Mouse (Mus musculus): Measurements from ENCODE around the gene Mfsd11. TPM values are rescaled to one million over a fixed set of nuclear protein-coding genes. Genes with fewer than 3 reads are reported as not detected.

The Mfsd11 gene
- polyA plus RNA-seq, 1 experiment from 2014 or later, result 10.1 TPM

DNA sequence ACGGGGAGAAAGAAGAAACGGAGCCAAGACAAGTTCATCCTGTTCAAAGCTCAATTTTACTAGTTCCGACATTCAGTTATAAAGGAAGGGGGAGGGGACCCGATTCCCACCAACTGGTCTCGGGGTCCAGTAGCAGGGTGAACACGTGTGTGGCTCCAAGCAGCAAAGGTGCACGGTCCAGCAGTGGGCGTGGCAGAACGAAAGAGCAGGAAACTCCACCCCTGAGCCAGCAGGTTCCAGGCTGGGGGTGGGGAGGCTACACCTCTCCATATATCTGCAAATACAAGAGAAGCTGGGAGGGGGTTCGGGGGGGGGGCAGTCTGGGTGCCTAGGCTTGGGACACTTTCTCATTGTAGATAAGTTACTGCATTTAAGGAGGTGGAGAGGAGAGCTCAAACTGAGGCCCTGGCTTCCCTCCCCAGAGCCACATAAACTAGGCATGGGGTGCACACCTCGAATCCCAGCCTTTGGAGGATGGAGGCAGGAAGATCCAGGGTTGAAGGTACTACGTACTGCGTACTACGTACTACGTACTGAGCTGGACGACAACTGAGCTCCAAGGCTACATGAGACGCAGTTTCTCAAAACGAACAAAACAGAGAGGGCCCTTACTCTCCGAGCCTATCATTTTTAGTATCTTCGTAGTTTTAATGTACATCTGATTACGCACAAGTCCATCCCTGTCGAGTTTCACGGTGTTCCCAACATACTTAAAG is 53.7 kb downstream of the Mfsd11 start:
- no peak overlapping the region for H3K9ac ChIP-seq (ENCODE audit: low read depth, low read length)

GRCm38 (mm10) chr11:116913573-116913972 is 61.3 kb downstream of the Mfsd11 start:
- H3K4me1 ChIP-seq (ENCODE audit: control insufficient read depth, low read depth, low read length), result no peaks in the 10 kb centered on the region
- H3K4me3 ChIP-seq (ENCODE audit: low read depth, low read length), result no peak overlapping the region
- no peak overlapping the region for H3K9ac ChIP-seq (ENCODE audit: low read depth, low read length)
- ATAC-seq (ENCODE audit: low read depth), result no peak
- H3K9me3 ChIP-seq (replicated peaks; ENCODE audit: control insufficient read depth, low read length), result no peaks in the 10 kb centered on the region
- H3K27me3 ChIP-seq (ENCODE audit: control insufficient read depth, insufficient read depth, low read depth, low read length), result peaks cover 33% of the 10 kb centered on the region
- H3K4me2 ChIP-seq (ENCODE audit: low read depth, low read length), result no peak overlapping the region
- no peaks in the 10 kb centered on the region for H3K36me3 ChIP-seq (ENCODE audit: control insufficient read depth, insufficient read depth)
- no peak overlapping the region for H3K27ac ChIP-seq (ENCODE audit: low read length)
- 66% methylated on average over 16 of the region's 16 CpGs for WGBS (ENCODE audit: insufficient replicate concordance)

More for the DNA sequence above, 53.7 kb downstream of the Mfsd11 start:
- ATAC-seq (ENCODE audit: low read depth), result no peak
- Histone ChIP-seq H3K27me3 (ENCODE audit: control insufficient read depth, insufficient read depth, low read depth, low read length) (peaks cover 22% of the 10 kb centered on the region), H3K4me2 (ENCODE audit: low read depth, low read length) (peak overlapping the region; percentile 30), H3K9me3 (replicated peaks; ENCODE audit: control insufficient read depth, low read length) (no peaks in the 10 kb centered on the region), H3K4me3 (ENCODE audit: low read depth, low read length) (no peak overlapping the region), H3K36me3 (ENCODE audit: control insufficient read depth, insufficient read depth) (no peaks in the 10 kb centered on the region), H3K4me1 (ENCODE audit: control insufficient read depth, low read depth, low read length) (no peaks in the 10 kb centered on the region; the same call in 1 of the 2 replicates), H3K27ac (ENCODE audit: low read length) (no peak overlapping the region)
- 5% methylated on average over 23 of the region's 23 CpGs for WGBS (ENCODE audit: insufficient replicate concordance)

DNA sequence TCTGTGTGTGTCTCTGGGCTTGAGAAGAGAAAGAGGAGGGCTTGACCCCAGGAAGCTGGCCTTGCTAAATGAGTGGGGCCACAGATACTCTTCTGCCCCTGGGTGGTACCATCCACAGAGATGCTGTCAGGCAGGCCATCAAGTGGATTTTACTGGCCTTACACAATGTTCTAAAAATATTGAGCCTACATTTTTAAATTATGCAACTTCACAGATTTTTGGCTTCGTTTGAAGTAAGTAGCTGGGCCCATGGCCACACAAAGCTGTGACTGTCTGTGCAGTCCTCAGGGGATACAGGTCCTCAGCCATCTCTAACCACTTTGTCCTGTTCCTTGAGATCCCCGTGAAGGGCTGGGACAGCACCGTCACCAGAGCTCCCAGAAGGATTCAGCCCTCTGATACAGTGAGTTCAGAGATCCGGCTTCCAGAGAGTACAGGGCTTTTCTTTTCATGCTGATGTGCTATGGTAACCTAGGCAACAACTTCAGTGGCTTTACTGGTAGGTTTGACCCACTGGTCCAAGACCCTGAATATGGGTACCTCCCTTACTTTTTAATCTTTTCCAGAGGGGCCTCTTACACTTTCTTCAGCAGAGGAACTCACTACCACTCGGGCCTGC is 62.1 kb downstream of the Mfsd11 start:
- H3K27ac ChIP-seq (ENCODE audit: low read length), result no peak overlapping the region
- H3K4me2 ChIP-seq (ENCODE audit: low read depth, low read length), result no peak overlapping the region
- peaks cover 41% of the 10 kb centered on the region for H3K27me3 ChIP-seq (ENCODE audit: control insufficient read depth, insufficient read depth, low read depth, low read length)
- no peak overlapping the region for H3K9ac ChIP-seq (ENCODE audit: low read depth, low read length)
- H3K9me3 ChIP-seq (replicated peaks; ENCODE audit: control insufficient read depth, low read length), result no peaks in the 10 kb centered on the region
- 50% methylated on average over 5 of the region's 5 CpGs for whole genome bisulfite sequencing (ENCODE audit: insufficient replicate concordance)
- no peak overlapping the region for H3K4me3 ChIP-seq (ENCODE audit: low read depth, low read length)
- H3K4me1 ChIP-seq (ENCODE audit: control insufficient read depth, low read depth, low read length), result no peaks in the 10 kb centered on the region; the same call in 1 of the 2 replicates
- H3K36me3 ChIP-seq (ENCODE audit: control insufficient read depth, insufficient read depth), result no peaks in the 10 kb centered on the region
- ATAC-seq (ENCODE audit: low read depth), result no peak

DNA sequence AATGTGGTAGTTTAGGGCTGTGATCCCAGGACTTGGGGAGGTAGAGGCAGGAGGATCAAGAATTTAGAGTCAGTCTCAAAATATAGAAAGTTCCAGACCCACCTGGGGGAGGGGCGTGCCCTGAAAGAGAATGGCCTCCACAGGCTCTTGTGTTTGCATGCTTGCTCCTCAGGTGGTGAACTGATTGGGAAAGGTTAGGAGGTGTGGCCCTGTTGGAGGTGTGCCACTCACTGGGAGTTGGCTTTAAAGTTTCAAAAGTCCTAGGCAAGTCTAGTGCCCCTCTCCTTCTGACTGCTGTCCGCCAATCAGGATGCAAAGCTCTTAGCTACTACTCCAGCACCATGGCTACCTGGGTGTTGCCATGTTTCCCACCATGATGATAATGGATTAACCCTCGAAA is 63.0 kb downstream of the Mfsd11 start:
- Histone ChIP-seq H3K4me2 (ENCODE audit: low read depth, low read length) (no peak overlapping the region), H3K9me3 (replicated peaks; ENCODE audit: control insufficient read depth, low read length) (no peaks in the 10 kb centered on the region), H3K9ac (ENCODE audit: low read depth, low read length) (no peak overlapping the region), H3K27ac (ENCODE audit: low read length) (no peak overlapping the region), H3K4me1 (ENCODE audit: control insufficient read depth, low read depth, low read length) (no peaks in the 10 kb centered on the region; the same call in 1 of the 2 replicates), H3K4me3 (ENCODE audit: low read depth, low read length) (no peak overlapping the region), H3K27me3 (ENCODE audit: control insufficient read depth, insufficient read depth, low read depth, low read length) (peaks cover 50% of the 10 kb centered on the region), H3K36me3 (ENCODE audit: control insufficient read depth, insufficient read depth) (no peaks in the 10 kb centered on the region)
- 44% methylated on average over 3 of the region's 3 CpGs for WGBS (ENCODE audit: insufficient replicate concordance)
- ATAC-seq (ENCODE audit: low read depth), result no peak

- Histone ChIP-seq H3K27ac (ENCODE audit: low read length) (no peak overlapping the region), H3K4me1 (ENCODE audit: control insufficient read depth, low read depth, low read length) (no peaks in the 10 kb centered on the region; the same call in 1 of the 2 replicates), H3K27me3 (ENCODE audit: control insufficient read depth, insufficient read depth, low read depth, low read length) (peaks cover 63% of the 10 kb centered on the region), H3K9me3 (replicated peaks; ENCODE audit: control insufficient read depth, low read length) (no peaks in the 10 kb centered on the region), H3K4me3 (ENCODE audit: low read depth, low read length) (no peak overlapping the region), H3K36me3 (ENCODE audit: control insufficient read depth, insufficient read depth) (no peaks in the 10 kb centered on the region), H3K9ac (ENCODE audit: low read depth, low read length) (no peak overlapping the region), H3K4me2 (ENCODE audit: low read depth, low read length) (no peak overlapping the region)
- ATAC-seq (ENCODE audit: low read depth), result no peak
- 27% methylated on average over 7 of the region's 7 CpGs for WGBS (ENCODE audit: insufficient replicate concordance)
These were observed 65.1 kb downstream of the Mfsd11 start for GRCm38 (mm10) chr11:116917361-116917760.

DNA sequence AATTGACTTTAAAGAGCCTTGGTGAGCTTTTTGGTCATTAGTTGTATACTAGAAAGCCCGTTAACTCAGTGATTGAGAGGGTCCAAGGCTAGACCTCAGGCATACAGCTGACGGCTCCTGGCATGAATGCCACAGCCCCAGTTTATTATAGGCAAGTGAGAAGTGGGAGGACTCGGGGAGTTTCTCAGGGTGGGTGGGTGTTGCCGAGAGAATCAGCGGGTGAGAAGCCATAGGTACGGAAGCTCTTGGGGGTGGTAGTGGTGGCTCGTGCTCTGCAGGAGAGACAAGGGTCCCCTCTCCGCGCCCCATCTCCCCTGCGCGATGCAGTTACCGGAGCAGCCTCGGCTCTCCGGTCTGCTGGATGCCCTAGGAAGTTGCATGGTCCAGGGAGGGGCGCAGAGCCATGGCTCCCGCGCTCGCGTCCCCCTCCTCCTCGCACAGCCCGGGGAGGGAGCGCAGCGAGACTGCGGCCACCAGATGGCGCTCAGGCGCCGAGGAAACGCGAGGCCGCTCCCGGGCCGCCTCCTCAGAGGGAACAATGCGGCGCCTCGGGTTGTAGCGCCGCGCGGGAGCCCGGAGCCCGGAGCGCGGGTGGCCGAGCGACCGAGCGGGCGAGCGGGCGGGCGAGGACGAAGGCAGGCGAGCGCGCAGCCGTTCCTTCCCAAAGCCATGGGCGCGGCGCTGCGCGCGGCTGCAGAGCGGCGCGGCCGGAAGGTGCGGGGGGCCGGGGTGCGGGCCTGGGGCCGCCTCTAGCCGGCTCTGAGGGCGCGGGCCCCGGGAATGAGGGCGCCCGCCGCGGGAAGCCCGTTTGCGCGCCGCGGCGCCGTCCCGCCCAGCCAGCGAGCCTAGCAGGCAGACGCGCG is 66.3 kb downstream of the Mfsd11 start, which contains the start of gene Mgat5b:
Mgat5b (plus strand) TSS at position 541 of the 863 bp plus-strand sequence.
- no peak within 1 kb of the TSS for H3K9ac ChIP-seq (ENCODE audit: low read depth, low read length)
- H3K4me3 ChIP-seq (ENCODE audit: low read depth, low read length), result peak within 1 kb of the TSS; percentile 45
- no peaks in the 10 kb centered on the region for H3K9me3 ChIP-seq (replicated peaks; ENCODE audit: control insufficient read depth, low read length)
- ATAC-seq (ENCODE audit: low read depth), result no peak
- no peak within 1 kb of the TSS for H3K27ac ChIP-seq (ENCODE audit: low read length)
- H3K27me3 ChIP-seq (ENCODE audit: control insufficient read depth, insufficient read depth, low read depth, low read length), result peaks cover 70% of the 10 kb centered on the region
- peak within 1 kb of the TSS; percentile 62 for H3K4me2 ChIP-seq (ENCODE audit: low read depth, low read length)
- H3K4me1 ChIP-seq (ENCODE audit: control insufficient read depth, low read depth, low read length), result no peaks in the 10 kb centered on the region; the same call in 1 of the 2 replicates
- WGBS (ENCODE audit: insufficient replicate concordance), result 1% methylated on average over 77 of the region's 90 CpGs
- H3K36me3 ChIP-seq (ENCODE audit: control insufficient read depth, insufficient read depth), result no peaks in the 10 kb centered on the region

- 3% methylated on average over 58 of the region's 58 CpGs for WGBS (ENCODE audit: insufficient replicate concordance)
- ATAC-seq (ENCODE audit: low read depth), result no peak
- H3K27me3 ChIP-seq (ENCODE audit: control insufficient read depth, insufficient read depth, low read depth, low read length), result peaks cover 73% of the 10 kb centered on the region
- H3K4me2 ChIP-seq (ENCODE audit: low read depth, low read length), result peak overlapping the region; percentile 62
- no peak overlapping the region for H3K27ac ChIP-seq (ENCODE audit: low read length)
- H3K36me3 ChIP-seq (ENCODE audit: control insufficient read depth, insufficient read depth), result no peaks in the 10 kb centered on the region
- no peak overlapping the region for H3K9ac ChIP-seq (ENCODE audit: low read depth, low read length)
- H3K4me3 ChIP-seq (ENCODE audit: low read depth, low read length), result peak overlapping the region; percentile 45
- no peaks in the 10 kb centered on the region for H3K9me3 ChIP-seq (replicated peaks; ENCODE audit: control insufficient read depth, low read length)
- no peaks in the 10 kb centered on the region; the same call in 1 of the 2 replicates for H3K4me1 ChIP-seq (ENCODE audit: control insufficient read depth, low read depth, low read length)
These were observed 67.2 kb downstream of the Mfsd11 start for GRCm38 (mm10) chr11:116919186-116920020.

DNA sequence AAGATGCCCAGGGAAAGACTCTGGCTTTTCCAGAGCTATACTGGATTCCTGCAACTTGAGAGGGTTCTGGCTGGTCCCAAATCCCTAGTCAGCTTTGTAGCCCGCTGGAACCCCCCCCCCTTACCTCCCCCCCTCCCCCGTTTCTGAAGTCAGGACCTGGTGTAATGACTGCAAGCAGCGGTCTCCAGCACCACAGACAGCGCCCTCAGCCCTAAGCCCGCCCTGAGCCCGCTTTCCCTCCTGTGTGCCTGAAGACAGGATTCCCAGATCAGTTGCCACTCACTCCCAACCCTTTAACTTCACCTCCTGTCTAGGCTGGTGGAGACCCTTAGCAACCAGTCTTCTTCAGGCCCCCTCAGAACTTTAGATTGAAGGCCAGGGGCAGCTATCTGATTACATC is 68.5 kb downstream of the Mfsd11 start:
- Histone ChIP-seq H3K36me3 (ENCODE audit: control insufficient read depth, insufficient read depth) (no peaks in the 10 kb centered on the region), H3K4me2 (ENCODE audit: low read depth, low read length) (no peak overlapping the region), H3K27ac (ENCODE audit: low read length) (no peak overlapping the region), H3K9ac (ENCODE audit: low read depth, low read length) (no peak overlapping the region), H3K4me1 (ENCODE audit: control insufficient read depth, low read depth, low read length) (no peaks in the 10 kb centered on the region; the same call in 1 of the 2 replicates), H3K4me3 (ENCODE audit: low read depth, low read length) (no peak overlapping the region), H3K9me3 (replicated peaks; ENCODE audit: control insufficient read depth, low read length) (no peaks in the 10 kb centered on the region), H3K27me3 (ENCODE audit: control insufficient read depth, insufficient read depth, low read depth, low read length) (peaks cover 68% of the 10 kb centered on the region)
- WGBS (ENCODE audit: insufficient replicate concordance), result 1% methylated on average over 5 of the region's 6 CpGs
- ATAC-seq (ENCODE audit: low read depth), result no peak
